Mouse (Mus musculus) thymus, postnatal 4 days (tissue): ENCODE results near the gene Mcoln2.

Experiments
- DNase-seq: peaks from one replicate; pipeline ENCODE4 v3.0.0; 2021

Gene Mcoln2

GRCm38 (mm10) chr3:146232708-146233107 lies 83.1 kb downstream of the Mcoln2 start:
- no peak for DNase-seq

GRCm38 (mm10) chr3:146233741-146234140 lies 84.1 kb downstream of the Mcoln2 start:
- no peak for DNase-seq

- no peak for DNase-seq
Observed at GRCm38 (mm10) chr3:146234530-146234929, 84.9 kb downstream of the Mcoln2 start.

- no peak for DNase-seq
Observed at GRCm38 (mm10) chr3:146236280-146236679, 86.6 kb downstream of the Mcoln2 start.

- DNase-seq = no peak
Observed at GRCm38 (mm10) chr3:146237676-146238075, 88.0 kb downstream of the Mcoln2 start.

- no peak for DNase-seq
Observed at GRCm38 (mm10) chr3:146244630-146245029, 95.0 kb downstream of the Mcoln2 start.
